Mouse (Mus musculus): Measurements from ENCODE around the gene Cyyr1. TPM values are rescaled to one million over a fixed set of nuclear protein-coding genes. Genes with fewer than 3 reads are reported as not detected.

The Cyyr1 gene
- polyA plus RNA-seq, 1 experiment from 2014 or later, result 1.4 TPM

GRCm38 (mm10) chr16:85446306-85446705 lies 106.9 kb downstream of the Cyyr1 start:
- 52% methylated on average over 1 of the region's 1 CpGs for WGBS (ENCODE audit: insufficient replicate concordance)
- no peaks in the 10 kb centered on the region for H3K27me3 ChIP-seq (ENCODE audit: insufficient read depth, low read length)
- H3K36me3 ChIP-seq (replicated peaks; ENCODE audit: insufficient read depth, low read length), result no peaks in the 10 kb centered on the region
- H3K4me3 ChIP-seq (ENCODE audit: low read depth, low read length), result no peak overlapping the region
- TF ChIP-seq CTCF (IDR thresholded peaks at IDR 0.05; ENCODE audit: low read depth), result no peak
- TF ChIP-seq EP300 (IDR thresholded peaks at IDR 0.05; ENCODE audit: low read depth), result no peak
- no peaks in the 10 kb centered on the region for H3K9me3 ChIP-seq (ENCODE audit: low read length)
- ATAC-seq, result no peak
- no peak overlapping the region for H3K27ac ChIP-seq (ENCODE audit: low read depth)
- DNase-seq, result no peak
- H3K9ac ChIP-seq (replicated peaks), result no peak overlapping the region
- no peaks in the 10 kb centered on the region for H3K4me1 ChIP-seq (ENCODE audit: insufficient read depth)
- H3K4me2 ChIP-seq (ENCODE audit: low read depth, low read length), result no peak overlapping the region

- no peak for ATAC-seq
- WGBS (ENCODE audit: insufficient replicate concordance), result 63% methylated on average over 3 of the region's 3 CpGs
- H3K9me3 ChIP-seq (ENCODE audit: low read length), result no peaks in the 10 kb centered on the region
- DNase-seq, result no peak
- H3K27me3 ChIP-seq (ENCODE audit: insufficient read depth, low read length), result no peaks in the 10 kb centered on the region
- H3K27ac ChIP-seq (ENCODE audit: low read depth), result no peak overlapping the region
- no peak for TF ChIP-seq EP300 (IDR thresholded peaks at IDR 0.05; ENCODE audit: low read depth)
- TF ChIP-seq CTCF (IDR thresholded peaks at IDR 0.05; ENCODE audit: low read depth), result no peak
- H3K9ac ChIP-seq (replicated peaks), result no peak overlapping the region
- no peaks in the 10 kb centered on the region for H3K4me1 ChIP-seq (ENCODE audit: insufficient read depth)
- H3K4me3 ChIP-seq (ENCODE audit: low read depth, low read length), result no peak overlapping the region
- no peak overlapping the region for H3K4me2 ChIP-seq (ENCODE audit: low read depth, low read length)
- no peaks in the 10 kb centered on the region for H3K36me3 ChIP-seq (replicated peaks; ENCODE audit: insufficient read depth, low read length)
These were observed 107.4 kb downstream of the Cyyr1 start for GRCm38 (mm10) chr16:85445801-85446200.

GRCm38 (mm10) chr16:85435427-85435826 lies 117.8 kb downstream of the Cyyr1 start:
- no peaks in the 10 kb centered on the region for H3K36me3 ChIP-seq (replicated peaks; ENCODE audit: insufficient read depth, low read length)
- 61% methylated on average over 2 of the region's 2 CpGs for WGBS (ENCODE audit: insufficient replicate concordance)
- no peaks in the 10 kb centered on the region; the same call in 1 of the 2 replicates for H3K9me3 ChIP-seq (ENCODE audit: low read length)
- H3K27me3 ChIP-seq (ENCODE audit: insufficient read depth, low read length), result no peaks in the 10 kb centered on the region
- no peak overlapping the region for H3K4me2 ChIP-seq (ENCODE audit: low read depth, low read length)
- no peak overlapping the region for H3K27ac ChIP-seq (ENCODE audit: low read depth)
- no peak overlapping the region for H3K9ac ChIP-seq (replicated peaks)
- DNase-seq, result peak; percentile 16
- TF ChIP-seq EP300 (IDR thresholded peaks at IDR 0.05; ENCODE audit: low read depth) (no peak), CTCF (IDR thresholded peaks at IDR 0.05; ENCODE audit: low read depth) (peak; percentile 31)
- H3K4me1 ChIP-seq (ENCODE audit: insufficient read depth), result no peaks in the 10 kb centered on the region
- no peak for ATAC-seq
- no peak overlapping the region for H3K4me3 ChIP-seq (ENCODE audit: low read depth, low read length)

- Histone ChIP-seq H3K27ac (ENCODE audit: low read depth) (no peak overlapping the region), H3K9ac (replicated peaks) (no peak overlapping the region), H3K4me2 (ENCODE audit: low read depth, low read length) (no peak overlapping the region), H3K9me3 (ENCODE audit: low read length) (no peaks in the 10 kb centered on the region), H3K4me1 (ENCODE audit: insufficient read depth) (no peaks in the 10 kb centered on the region), H3K27me3 (ENCODE audit: insufficient read depth, low read length) (no peaks in the 10 kb centered on the region), H3K36me3 (replicated peaks; ENCODE audit: insufficient read depth, low read length) (no peaks in the 10 kb centered on the region), H3K4me3 (ENCODE audit: low read depth, low read length) (no peak overlapping the region)
- no peak for DNase-seq
- no peak for ATAC-seq
- 43% methylated on average over 3 of the region's 3 CpGs for WGBS (ENCODE audit: insufficient replicate concordance)
- TF ChIP-seq EP300 (IDR thresholded peaks at IDR 0.05; ENCODE audit: low read depth) (no peak), CTCF (IDR thresholded peaks at IDR 0.05; ENCODE audit: low read depth) (no peak)
These were observed 124.0 kb downstream of the Cyyr1 start for GRCm38 (mm10) chr16:85429173-85429572.

GRCm38 (mm10) chr16:85422889-85423288 lies 130.3 kb downstream of the Cyyr1 start:
- H3K4me3 ChIP-seq (ENCODE audit: low read depth, low read length), result no peak overlapping the region
- no peak for TF ChIP-seq EP300 (IDR thresholded peaks at IDR 0.05; ENCODE audit: low read depth)
- TF ChIP-seq CTCF (IDR thresholded peaks at IDR 0.05; ENCODE audit: low read depth), result no peak
- WGBS (ENCODE audit: insufficient replicate concordance), result 78% methylated on average over 2 of the region's 2 CpGs
- H3K4me1 ChIP-seq (ENCODE audit: insufficient read depth), result no peaks in the 10 kb centered on the region
- no peak overlapping the region for H3K9ac ChIP-seq (replicated peaks)
- no peaks in the 10 kb centered on the region for H3K9me3 ChIP-seq (ENCODE audit: low read length)
- H3K27me3 ChIP-seq (ENCODE audit: insufficient read depth, low read length), result no peaks in the 10 kb centered on the region
- 0 out of 2 replicates have a peak, but pooled peaks have one; percentile 23 for ATAC-seq
- H3K4me2 ChIP-seq (ENCODE audit: low read depth, low read length), result no peak overlapping the region
- DNase-seq, result no peak
- no peaks in the 10 kb centered on the region for H3K36me3 ChIP-seq (replicated peaks; ENCODE audit: insufficient read depth, low read length)
- H3K27ac ChIP-seq (ENCODE audit: low read depth), result no peak overlapping the region

GRCm38 (mm10) chr16:85415415-85415814 lies 137.8 kb downstream of the Cyyr1 start:
- TF ChIP-seq CTCF (IDR thresholded peaks at IDR 0.05; ENCODE audit: low read depth), result no peak
- TF ChIP-seq EP300 (IDR thresholded peaks at IDR 0.05; ENCODE audit: low read depth), result no peak
- 70% methylated on average over 3 of the region's 3 CpGs for WGBS (ENCODE audit: insufficient replicate concordance)
- no peak for ATAC-seq
- Histone ChIP-seq H3K9ac (replicated peaks) (no peak overlapping the region), H3K4me2 (ENCODE audit: low read depth, low read length) (no peak overlapping the region), H3K9me3 (ENCODE audit: low read length) (no peaks in the 10 kb centered on the region), H3K4me1 (ENCODE audit: insufficient read depth) (no peaks in the 10 kb centered on the region), H3K4me3 (ENCODE audit: low read depth, low read length) (no peak overlapping the region), H3K36me3 (replicated peaks; ENCODE audit: insufficient read depth, low read length) (no peaks in the 10 kb centered on the region), H3K27me3 (ENCODE audit: insufficient read depth, low read length) (no peaks in the 10 kb centered on the region), H3K27ac (ENCODE audit: low read depth) (no peak overlapping the region)
- no peak for DNase-seq

GRCm38 (mm10) chr16:85393430-85393948 lies 159.7 kb downstream of the Cyyr1 start:
- TF ChIP-seq CTCF (IDR thresholded peaks at IDR 0.05; ENCODE audit: low read depth) (no peak), EP300 (IDR thresholded peaks at IDR 0.05; ENCODE audit: low read depth) (no peak)
- 22% methylated on average over 4 of the region's 4 CpGs for WGBS (ENCODE audit: insufficient replicate concordance)

More at GRCm38 (mm10) chr16:85393430-85393948, 159.7 kb downstream of the Cyyr1 start:
- no peak overlapping the region for H3K4me3 ChIP-seq (ENCODE audit: low read depth, low read length)
- no peaks in the 10 kb centered on the region for H3K27me3 ChIP-seq (ENCODE audit: insufficient read depth, low read length)
- H3K36me3 ChIP-seq (replicated peaks; ENCODE audit: insufficient read depth, low read length), result no peaks in the 10 kb centered on the region
- H3K9me3 ChIP-seq (ENCODE audit: low read length), result no peaks in the 10 kb centered on the region
- H3K27ac ChIP-seq (ENCODE audit: low read depth), result no peak overlapping the region
- DNase-seq, result no peak
- ATAC-seq, result no peak
- no peak overlapping the region for H3K9ac ChIP-seq (replicated peaks)
- no peaks in the 10 kb centered on the region for H3K4me1 ChIP-seq (ENCODE audit: insufficient read depth)
- H3K4me2 ChIP-seq (ENCODE audit: low read depth, low read length), result no peak overlapping the region

Data from liver, postnatal 0 days (tissue).